Mouse (Mus musculus) embryonic facial prominence, embryonic 13.5 days (tissue): ENCODE data around the gene Tox3. TPM values are rescaled to one million over a fixed set of nuclear protein-coding genes. Genes with fewer than 3 reads are reported as not detected.

Experiments used
- ATAC-seq: fragments of 200-750 bp; cut with Nextera tagmentation; 2 replicates; pipeline ENCODE4 v1.8.0; 2017; ENCODE audit warnings: low read depth; ENCODE audit not compliant: insufficient number of reproducible peaks, insufficient read depth, low FRiP score, low TSS enrichment
- H3K27ac ChIP-seq: fragments of 300-500 bp; sonication (generic); 2 replicates; pipeline ENCODE4 v1.5.1; 2015; ENCODE audit warnings: moderate library complexity, mild to moderate bottlenecking, inconsistent platforms
- H3K27me3 ChIP-seq: fragments of 300-500 bp; sonication (generic); 2 replicates; pipeline ENCODE4 v1.6.1; 2015; ENCODE audit warnings: mild to moderate bottlenecking, inconsistent platforms
- H3K36me3 ChIP-seq: fragments of 300-500 bp; sonication (generic); 2 replicates; pipeline ENCODE4 v1.6.1; 2015; ENCODE audit warnings: mild to moderate bottlenecking, inconsistent platforms
- H3K4me1 ChIP-seq: fragments of 300-500 bp; sonication (generic); 2 replicates; pipeline ENCODE4 v1.6.1; 2015; ENCODE audit warnings: inconsistent platforms
- H3K4me2 ChIP-seq: fragments of 300-500 bp; sonication (generic); 2 replicates; pipeline ENCODE4 v1.6.1; 2015; ENCODE audit warnings: moderate library complexity, mild to moderate bottlenecking, inconsistent platforms
- H3K4me3 ChIP-seq: fragments of 300-500 bp; sonication (generic); 2 replicates; pipeline ENCODE4 v1.5.1; 2015; ENCODE audit warnings: mild to moderate bottlenecking, inconsistent platforms
- H3K9ac ChIP-seq: fragments of 300-500 bp; sonication (generic); 2 replicates; pipeline ENCODE4 v1.6.1; 2015; ENCODE audit warnings: mild to moderate bottlenecking, inconsistent platforms
- H3K9me3 ChIP-seq: fragments of 300-500 bp; sonication (generic); 2 replicates; pipeline ENCODE4 v1.6.1; 2016; ENCODE audit warnings: inconsistent platforms
- WGBS: fragments of 180-500 bp; shearing (Covaris S2); methylation state at CpG from one replicate; pipeline ENCODE4 v1.1.7; 2015; ENCODE audit warnings: mixed read lengths; 5-methylcytosine and 5-hydroxymethylcytosine counted together
- polyA plus RNA-seq: library from polyadenylated mRNA; unstranded; fragments of >200 nt; fragmentation: Nextera tagmentation; extraction: Ambion mirVana; gene quantifications from 2 replicates; pipeline ENCODE4 v1.2.1, GENCODE M21; 2015

The Tox3 gene
- 5.0 and 8.1 TPM in 2 replicates for polyA plus RNA-seq

DNA sequence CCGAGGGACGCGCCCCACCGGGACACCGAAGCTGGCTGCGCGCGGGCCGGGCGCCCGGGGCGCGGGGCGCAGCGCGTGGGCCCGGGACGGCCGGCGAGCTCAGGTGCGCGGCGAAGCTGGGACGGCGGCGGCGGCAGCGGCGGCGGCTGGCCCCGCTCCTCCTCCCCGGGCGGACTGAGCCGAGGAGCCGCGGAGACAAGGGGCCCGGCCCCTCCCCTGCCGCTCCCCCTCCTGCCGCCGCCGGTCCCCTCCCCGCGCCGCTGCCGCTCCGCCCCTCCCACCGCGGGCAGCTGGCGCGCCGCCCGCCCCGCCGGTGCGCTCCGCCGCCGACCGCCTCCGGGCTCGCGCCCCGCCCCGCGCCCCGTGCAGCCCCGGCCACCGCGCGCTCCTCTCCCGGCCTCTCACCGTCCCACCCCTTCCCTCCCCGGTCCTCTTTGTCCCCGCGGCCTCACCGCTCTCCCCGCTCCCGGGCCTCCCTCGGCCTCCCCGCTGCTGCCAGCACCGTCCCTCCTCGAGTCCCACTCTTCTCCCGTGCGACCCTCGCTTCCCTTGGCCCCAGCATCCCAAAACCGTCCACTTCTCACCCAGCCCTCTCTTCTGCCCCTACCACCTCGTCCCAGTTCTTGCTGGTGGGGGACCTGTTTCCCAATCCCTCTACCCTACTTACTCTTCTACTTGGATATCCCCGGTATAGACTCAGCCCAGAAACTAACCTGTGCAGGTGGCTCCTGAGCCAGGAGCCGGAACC is at the start of gene Tox3:
Gene Tox3 (minus strand): TSS at position 166 of the 748 bp plus-strand sequence.
- Histone ChIP-seq H3K9me3 (no peaks in the 10 kb centered on the region), H3K36me3 (no peaks in the 10 kb centered on the region), H3K27ac (peak within 1 kb of the TSS; percentile 78), H3K4me2 (peak within 1 kb of the TSS; percentile 83), H3K4me3 (peak within 1 kb of the TSS; percentile 73), H3K27me3 (peaks cover 8% of the 10 kb centered on the region), H3K9ac (peak within 1 kb of the TSS; percentile 89), H3K4me1 (peaks cover 32% of the 10 kb centered on the region)
- WGBS: 3% methylated on average over 39 of the region's 89 CpGs
- ATAC-seq: peak; percentile 62

DNA sequence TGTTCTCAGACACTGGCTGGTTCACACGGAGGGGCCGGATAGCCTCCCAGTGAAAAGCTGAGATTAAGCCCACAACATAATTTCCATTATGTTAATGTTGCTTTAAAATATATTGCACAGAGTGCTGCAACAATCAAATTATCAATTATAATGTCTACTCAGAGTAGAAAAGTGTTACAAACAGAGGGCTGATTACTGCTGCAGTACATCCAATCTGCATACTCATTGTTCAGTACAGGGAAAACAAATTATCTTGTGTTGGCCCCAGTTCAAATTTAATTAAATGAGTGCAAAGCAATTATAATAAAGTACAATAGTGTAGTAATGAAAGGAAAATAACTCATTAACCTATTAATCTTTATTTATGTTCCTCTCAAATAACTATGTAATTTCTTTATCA is 44.5 kb upstream of the Tox3 start:
- H3K4me1 ChIP-seq: no peaks in the 10 kb centered on the region
- H3K36me3 ChIP-seq: no peaks in the 10 kb centered on the region
- ATAC-seq: no peak
- no peak overlapping the region for H3K4me3 ChIP-seq
- no peak overlapping the region for H3K27ac ChIP-seq
- H3K27me3 ChIP-seq: no peaks in the 10 kb centered on the region
- no peaks in the 10 kb centered on the region for H3K9me3 ChIP-seq
- H3K9ac ChIP-seq: no peak overlapping the region
- 82% methylated on average over 2 of the region's 2 CpGs for WGBS
- no peak overlapping the region for H3K4me2 ChIP-seq

DNA sequence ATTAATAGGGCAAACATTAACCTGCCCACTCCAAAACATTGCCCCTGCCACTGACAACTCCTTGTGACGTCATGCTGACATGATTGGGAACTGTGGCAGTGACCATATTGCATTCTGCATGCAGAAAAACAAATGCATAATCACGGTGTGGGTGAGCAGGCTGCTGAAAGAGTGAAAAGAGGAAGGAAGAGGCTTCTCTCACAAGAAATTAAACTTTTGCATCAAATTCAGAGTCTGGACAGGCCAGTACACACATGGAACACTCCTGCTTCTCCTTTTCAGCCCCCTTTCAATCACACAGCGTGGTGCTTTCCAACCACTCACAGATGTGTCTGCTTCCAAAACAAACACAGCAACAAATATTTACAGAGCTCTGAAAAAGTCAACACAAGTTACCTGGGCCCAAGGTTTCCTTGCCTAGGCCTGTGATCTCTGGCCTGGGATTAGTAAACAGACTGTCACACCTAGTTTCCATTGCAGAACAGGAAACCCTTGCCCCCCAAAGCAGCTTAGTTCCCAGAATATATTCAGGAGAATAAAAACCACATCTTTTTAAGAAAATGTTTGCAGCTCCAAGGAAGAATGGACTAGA is 43.4 kb upstream of the Tox3 start:
- no peaks in the 10 kb centered on the region for H3K27me3 ChIP-seq
- WGBS: 68% methylated on average over 3 of the region's 3 CpGs
- H3K9me3 ChIP-seq: no peaks in the 10 kb centered on the region

DNA sequence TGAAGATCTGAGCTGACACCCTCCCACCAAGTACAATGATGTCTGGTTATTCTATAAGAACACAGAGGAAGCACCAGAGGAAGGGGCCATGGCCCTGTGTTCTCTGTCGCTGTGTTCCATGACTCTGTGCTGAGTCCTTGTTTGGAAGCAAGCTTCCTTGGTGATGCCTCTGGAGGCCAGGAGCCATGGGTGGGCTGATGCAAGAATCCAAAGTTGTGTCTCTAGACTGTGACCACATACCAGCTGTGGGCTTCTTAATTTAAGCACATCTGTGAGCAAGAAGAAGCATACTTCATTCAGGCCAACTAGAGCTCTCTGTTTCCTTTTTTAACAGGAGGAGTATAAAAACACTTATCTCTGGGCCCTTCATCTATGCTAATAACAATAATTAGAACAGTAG is 42.7 kb upstream of the Tox3 start:
- no peak overlapping the region for H3K9ac ChIP-seq
- ATAC-seq: no peak
- H3K4me1 ChIP-seq: no peaks in the 10 kb centered on the region
- H3K27ac ChIP-seq: no peak overlapping the region
- H3K9me3 ChIP-seq: no peaks in the 10 kb centered on the region
- no peaks in the 10 kb centered on the region for H3K27me3 ChIP-seq
- H3K36me3 ChIP-seq: no peaks in the 10 kb centered on the region
- no peak overlapping the region for H3K4me2 ChIP-seq
- 94% methylated on average over 1 of the region's 1 CpGs for WGBS
- H3K4me3 ChIP-seq: no peak overlapping the region

More for the DNA sequence above, 43.4 kb upstream of the Tox3 start:
- ATAC-seq: no peak
- Histone ChIP-seq H3K27ac (no peak overlapping the region), H3K36me3 (no peaks in the 10 kb centered on the region), H3K4me3 (no peak overlapping the region), H3K4me1 (no peaks in the 10 kb centered on the region), H3K9ac (no peak overlapping the region), H3K4me2 (no peak overlapping the region)

- Histone ChIP-seq H3K4me3 (no peak overlapping the region), H3K9me3 (no peaks in the 10 kb centered on the region), H3K4me1 (no peaks in the 10 kb centered on the region), H3K27me3 (no peaks in the 10 kb centered on the region), H3K9ac (no peak overlapping the region), H3K27ac (no peak overlapping the region), H3K4me2 (no peak overlapping the region), H3K36me3 (no peaks in the 10 kb centered on the region)
- 97% methylated on average over 6 of the region's 6 CpGs for WGBS
- no peak for ATAC-seq
Measured at GRCm38 (mm10) chr8:90379064-90379463, 30.9 kb upstream of the Tox3 start.

GRCm38 (mm10) chr8:90378036-90378435 is 29.9 kb upstream of the Tox3 start:
- no peaks in the 10 kb centered on the region for H3K4me1 ChIP-seq
- H3K4me3 ChIP-seq: no peak overlapping the region
- H3K27ac ChIP-seq: no peak overlapping the region
- WGBS: 81% methylated on average over 3 of the region's 3 CpGs
- H3K4me2 ChIP-seq: no peak overlapping the region
- H3K36me3 ChIP-seq: no peaks in the 10 kb centered on the region
- H3K27me3 ChIP-seq: no peaks in the 10 kb centered on the region
- no peak for ATAC-seq
- H3K9me3 ChIP-seq: no peaks in the 10 kb centered on the region
- H3K9ac ChIP-seq: no peak overlapping the region

- Histone ChIP-seq H3K36me3 (no peaks in the 10 kb centered on the region), H3K27ac (no peak overlapping the region), H3K9ac (no peak overlapping the region), H3K4me1 (no peaks in the 10 kb centered on the region), H3K4me2 (no peak overlapping the region), H3K27me3 (no peaks in the 10 kb centered on the region), H3K9me3 (no peaks in the 10 kb centered on the region), H3K4me3 (no peak overlapping the region)
- WGBS: 85% methylated on average over 10 of the region's 10 CpGs
- no peak for ATAC-seq
Measured at GRCm38 (mm10) chr8:90371611-90372222, 23.6 kb upstream of the Tox3 start.

- no peaks in the 10 kb centered on the region for H3K9me3 ChIP-seq
- 54% methylated on average over 3 of the region's 3 CpGs for WGBS
- no peak overlapping the region for H3K9ac ChIP-seq
- ATAC-seq: no peak
- no peaks in the 10 kb centered on the region for H3K27me3 ChIP-seq
- no peak overlapping the region for H3K27ac ChIP-seq
- H3K4me1 ChIP-seq: no peaks in the 10 kb centered on the region
- no peaks in the 10 kb centered on the region for H3K36me3 ChIP-seq
- H3K4me3 ChIP-seq: no peak overlapping the region
- H3K4me2 ChIP-seq: no peak overlapping the region
Measured at GRCm38 (mm10) chr8:90369876-90370275, 21.7 kb upstream of the Tox3 start.

DNA sequence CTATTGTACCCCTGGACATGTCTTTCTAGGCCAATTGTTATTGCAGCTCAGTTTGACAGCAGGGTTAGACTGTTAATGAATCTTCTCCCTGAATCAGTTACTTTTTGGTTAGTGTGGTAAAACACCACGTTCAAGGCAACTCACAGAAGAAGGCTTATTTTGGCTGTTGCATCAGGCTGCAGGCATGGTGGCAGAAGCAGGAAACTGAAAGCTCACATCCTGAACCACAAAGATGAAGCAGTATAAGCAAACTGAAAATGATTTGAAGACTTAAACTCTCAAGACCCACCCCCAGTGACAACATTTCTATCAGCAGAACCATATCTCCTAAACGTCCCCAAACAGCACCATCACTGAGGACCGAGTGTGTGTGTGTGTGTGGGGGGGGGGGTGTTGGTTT is 8.6 kb upstream of the Tox3 start:
- Histone ChIP-seq H3K4me1 (0 out of 2 replicates have a peak, but pooled peaks cover 3% of the 10 kb centered on the region), H3K36me3 (no peaks in the 10 kb centered on the region), H3K27ac (no peak overlapping the region), H3K27me3 (no peaks in the 10 kb centered on the region), H3K4me2 (no peak overlapping the region), H3K9me3 (no peaks in the 10 kb centered on the region), H3K9ac (no peak overlapping the region), H3K4me3 (no peak overlapping the region)
- no peak for ATAC-seq
- WGBS: 81% methylated on average over 3 of the region's 3 CpGs

GRCm38 (mm10) chr8:90354782-90355181 is 6.6 kb upstream of the Tox3 start:
- Histone ChIP-seq H3K4me1 (peaks cover 9% of the 10 kb centered on the region), H3K4me3 (no peak overlapping the region), H3K36me3 (no peaks in the 10 kb centered on the region), H3K27ac (no peak overlapping the region), H3K4me2 (no peak overlapping the region), H3K27me3 (0 out of 2 replicates have a peak, but pooled peaks cover 4% of the 10 kb centered on the region), H3K9me3 (no peaks in the 10 kb centered on the region), H3K9ac (no peak overlapping the region)
- WGBS: 91% methylated on average over 3 of the region's 3 CpGs
- no peak for ATAC-seq

DNA sequence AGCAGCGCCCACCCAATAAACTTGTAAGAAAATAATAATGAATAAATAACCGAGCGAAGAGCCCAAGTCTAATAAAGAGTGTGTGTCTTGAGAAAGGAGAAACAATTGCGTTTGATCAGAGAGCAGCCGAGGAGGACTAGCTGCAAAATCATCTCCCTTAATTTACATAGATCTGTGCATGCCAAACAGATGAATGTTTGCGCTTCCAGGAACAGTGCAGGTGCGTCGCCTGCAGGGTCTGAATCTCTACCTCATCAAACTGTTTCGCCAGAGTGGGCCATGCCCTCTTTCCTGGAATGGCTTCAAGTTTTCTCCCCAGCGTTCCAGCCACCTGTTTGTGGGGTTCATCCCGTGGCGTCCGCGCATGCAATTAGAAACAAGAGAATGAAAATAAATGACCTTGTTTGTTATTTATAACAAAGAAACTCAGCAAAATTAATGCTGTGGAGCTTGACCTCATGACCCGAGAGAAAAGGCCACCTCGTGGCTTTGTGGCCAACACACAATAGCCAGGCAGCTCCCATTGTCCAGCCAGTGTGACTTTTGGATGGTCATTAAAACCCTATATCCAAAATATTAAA is 5.9 kb upstream of the Tox3 start:
- Histone ChIP-seq H3K27me3 (0 out of 2 replicates have a peak, but pooled peaks cover 4% of the 10 kb centered on the region), H3K9ac (no peak overlapping the region), H3K27ac (no peak overlapping the region), H3K4me3 (no peak overlapping the region), H3K9me3 (no peaks in the 10 kb centered on the region), H3K36me3 (no peaks in the 10 kb centered on the region), H3K4me1 (peaks cover 14% of the 10 kb centered on the region), H3K4me2 (no peak overlapping the region)
- ATAC-seq: no peak
- 62% methylated on average over 16 of the region's 16 CpGs for WGBS
